Mouse (Mus musculus): ENCODE measurements at regions not wholly inside any gene's neighbourhood (a gene's known extent, or its start where the extent isn't known, plus 50 kb on each side); places are given as distances from the start of the nearest gene placed in this dataset.

DNA sequence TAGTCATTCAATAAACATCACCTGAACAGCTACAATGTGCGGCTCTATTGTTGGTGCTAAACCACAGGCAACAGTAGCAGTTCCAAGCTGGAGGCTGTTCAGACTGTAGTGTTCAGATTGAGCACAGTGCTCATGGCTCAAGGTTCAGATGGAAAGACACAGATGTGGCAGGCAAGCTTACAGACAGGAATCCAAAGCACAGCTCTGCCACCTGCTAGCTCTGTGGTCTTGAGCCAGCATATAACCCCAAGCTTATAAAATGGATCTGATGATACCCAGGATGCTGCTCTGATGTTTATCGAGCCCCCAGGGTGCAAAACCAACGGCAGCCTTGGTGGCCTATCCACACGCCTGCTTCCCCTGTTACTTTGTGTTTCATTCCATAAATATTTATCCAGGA, 53.2 kb upstream of the Arntl start:
- TF ChIP-seq EP300 (IDR thresholded peaks at IDR 0.05; ENCODE audit: low read depth) = no peak
- TF ChIP-seq CTCF (IDR thresholded peaks at IDR 0.05; ENCODE audit: low read depth) = no peak

Measured in liver, postnatal 0 days (tissue).